Mouse (Mus musculus): ENCODE data around the gene Cap2.

The Cap2 gene

DNA sequence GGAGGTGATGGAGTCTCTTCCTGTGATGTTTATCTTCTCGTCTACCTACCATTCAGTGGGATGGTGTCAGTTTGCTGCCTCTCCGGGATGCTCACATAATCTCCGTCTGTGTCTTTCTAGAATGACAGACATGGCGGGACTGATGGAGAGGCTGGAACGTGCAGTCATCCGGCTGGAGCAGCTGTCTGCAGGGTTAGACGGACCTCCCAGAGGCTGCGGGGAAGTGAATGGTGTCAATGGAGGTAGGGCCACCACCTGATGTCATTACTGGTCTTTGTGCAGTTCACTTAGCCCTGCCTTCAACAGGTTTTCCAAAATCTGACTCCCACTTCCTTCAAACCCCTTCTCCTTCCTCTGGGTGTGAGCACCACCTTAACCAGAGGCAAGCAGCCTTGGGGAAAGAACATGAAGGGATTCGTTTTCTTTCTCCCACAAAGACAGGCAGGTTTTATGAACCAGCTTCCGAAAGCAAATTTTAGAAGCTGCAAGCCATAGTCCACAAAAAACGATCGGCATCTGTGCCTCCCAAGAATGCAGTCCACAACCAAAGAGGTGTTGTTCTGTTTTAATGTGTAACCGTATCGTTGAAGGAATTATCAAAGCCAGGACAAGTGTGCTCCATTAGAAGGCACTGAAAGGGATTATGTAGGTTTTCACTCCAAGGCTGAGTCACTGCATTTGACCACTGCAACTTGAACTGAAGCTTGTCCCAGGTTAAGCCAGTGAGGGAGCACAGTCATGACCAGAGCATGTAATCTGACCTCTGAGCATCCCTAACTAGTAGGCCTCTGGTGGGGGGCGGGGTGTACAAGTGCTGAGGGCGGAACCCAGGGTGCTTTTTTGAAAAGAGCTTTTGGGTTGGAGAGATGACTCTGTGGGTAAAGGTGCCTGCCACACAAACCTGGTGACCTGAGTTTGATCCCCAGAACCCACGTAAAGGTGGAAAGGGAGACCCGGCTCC, 23.9 kb downstream of the Cap2 start:
- peak; percentile 80 for DNase-seq (ENCODE audit: low read depth, low spot score)

DNA sequence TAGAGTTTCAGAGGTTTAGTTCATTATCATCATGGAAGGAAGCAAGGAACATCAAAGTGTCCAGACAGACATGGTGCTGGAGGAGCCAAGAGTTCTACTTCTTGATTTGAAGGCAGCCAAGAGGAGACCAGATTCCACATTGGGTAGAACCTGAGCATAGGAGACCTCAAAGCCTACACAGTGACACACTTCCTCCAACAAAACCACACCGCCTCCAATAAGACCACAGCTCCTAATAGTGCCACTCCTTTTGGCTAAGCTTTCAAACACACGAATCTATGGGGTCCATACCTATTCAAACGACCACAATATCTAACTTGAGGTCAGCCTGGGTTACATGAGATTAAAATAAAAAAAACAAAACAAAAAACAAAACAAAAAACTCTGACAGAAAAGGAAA, 25.0 kb downstream of the Cap2 start:
- DNase-seq (ENCODE audit: low read depth, low spot score), result no peak

DNA sequence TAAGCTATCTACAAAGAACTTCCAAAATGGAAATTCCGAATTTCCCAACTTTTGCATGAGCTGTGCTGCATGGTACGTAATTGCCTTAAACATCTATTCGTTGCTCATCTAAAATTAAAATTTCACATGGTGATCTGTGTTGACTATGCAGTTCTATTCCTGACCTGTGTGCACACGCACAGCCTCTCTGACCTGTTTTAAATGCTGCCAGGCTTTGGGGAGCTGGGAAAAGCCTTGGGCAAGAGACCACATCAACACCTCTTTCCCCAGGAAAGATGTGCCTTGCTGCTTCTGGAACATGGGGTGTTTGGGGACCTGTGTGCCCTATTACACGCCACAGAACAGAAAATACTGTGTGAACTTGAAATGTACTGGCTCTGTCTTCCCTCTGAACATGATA, 25.7 kb downstream of the Cap2 start:
- DNase-seq (ENCODE audit: low read depth, low spot score), result peak; percentile 69

DNA sequence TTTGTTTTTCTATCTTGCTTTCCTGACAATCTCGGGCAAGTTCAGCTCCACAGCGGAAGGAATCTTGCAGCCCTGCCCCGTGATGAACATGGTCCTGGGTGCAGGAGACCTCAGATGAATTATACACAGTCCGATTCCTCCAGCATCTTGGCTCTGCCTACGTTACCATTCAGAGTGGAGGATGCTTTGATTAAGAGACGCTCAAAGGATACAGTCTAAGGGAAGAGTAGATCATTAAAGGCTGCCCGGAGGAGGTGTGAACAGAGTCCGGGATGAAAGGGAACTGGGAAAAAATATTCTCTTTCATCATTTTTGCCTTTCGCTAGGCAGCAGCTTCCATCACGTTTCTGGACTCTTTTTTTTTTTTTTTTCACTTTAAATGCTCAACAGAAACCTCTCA, 27.4 kb downstream of the Cap2 start:
- DNase-seq (ENCODE audit: low read depth, low spot score), result no peak

DNA sequence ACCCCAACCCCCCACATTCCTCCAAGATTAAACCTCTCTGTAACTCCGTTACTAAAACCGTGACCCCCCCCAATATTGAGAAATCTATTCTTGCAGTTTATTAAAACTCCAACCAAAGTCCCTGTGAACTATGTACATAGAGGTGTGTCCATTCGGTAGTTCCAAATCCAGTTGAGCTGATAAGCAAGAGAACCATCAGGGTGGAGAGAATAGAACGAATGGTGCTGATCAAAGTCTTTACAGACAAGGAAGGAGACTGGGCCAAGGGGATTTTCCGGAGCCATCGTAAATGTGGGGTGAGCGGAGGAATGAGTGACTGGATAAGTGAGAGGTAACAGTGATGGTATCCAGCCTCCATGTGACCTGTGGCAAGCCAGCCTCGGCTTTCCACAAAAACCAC, 28.9 kb downstream of the Cap2 start:
- no peak for DNase-seq (ENCODE audit: low read depth, low spot score)

DNA sequence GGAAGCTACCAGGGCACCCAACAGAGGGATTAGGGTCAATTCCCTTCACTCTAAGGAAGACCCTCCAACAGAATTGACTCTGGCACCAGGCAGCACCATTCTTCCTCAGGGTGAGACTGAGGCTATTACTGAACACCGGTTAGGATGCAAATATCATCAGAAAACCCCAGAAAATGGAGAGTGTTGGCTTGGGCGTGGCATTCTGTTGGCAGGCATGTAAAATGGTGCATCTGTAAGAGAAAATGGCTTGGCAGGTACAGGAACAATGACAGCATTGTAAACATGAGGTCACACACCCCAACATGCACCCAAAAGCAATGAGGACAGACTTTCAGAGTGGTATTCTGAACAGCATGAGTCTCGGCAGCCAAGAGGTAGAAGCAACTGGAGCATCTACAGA, 30.0 kb downstream of the Cap2 start:
- no peak for DNase-seq (ENCODE audit: low read depth, low spot score)

DNA sequence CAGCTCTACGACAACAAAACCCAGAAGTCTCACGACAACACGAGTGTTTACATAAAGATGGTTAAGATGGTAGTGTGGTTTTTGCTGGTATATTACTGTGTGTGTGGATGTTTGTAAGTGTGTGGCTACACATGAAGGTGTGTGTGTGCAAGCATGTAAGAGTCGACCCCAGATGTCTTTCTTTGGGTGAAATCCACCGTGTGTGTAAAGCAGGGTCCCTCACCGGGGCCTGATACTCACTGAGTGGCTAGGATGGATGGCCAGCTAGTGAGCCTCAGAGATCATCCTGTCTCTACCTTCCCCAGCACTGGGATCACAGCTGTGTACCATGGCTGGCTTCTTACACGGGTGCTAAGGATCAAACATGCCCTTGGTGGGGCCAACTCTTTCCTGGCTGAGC, 30.6 kb downstream of the Cap2 start:
- DNase-seq (ENCODE audit: low read depth, low spot score), result no peak

DNA sequence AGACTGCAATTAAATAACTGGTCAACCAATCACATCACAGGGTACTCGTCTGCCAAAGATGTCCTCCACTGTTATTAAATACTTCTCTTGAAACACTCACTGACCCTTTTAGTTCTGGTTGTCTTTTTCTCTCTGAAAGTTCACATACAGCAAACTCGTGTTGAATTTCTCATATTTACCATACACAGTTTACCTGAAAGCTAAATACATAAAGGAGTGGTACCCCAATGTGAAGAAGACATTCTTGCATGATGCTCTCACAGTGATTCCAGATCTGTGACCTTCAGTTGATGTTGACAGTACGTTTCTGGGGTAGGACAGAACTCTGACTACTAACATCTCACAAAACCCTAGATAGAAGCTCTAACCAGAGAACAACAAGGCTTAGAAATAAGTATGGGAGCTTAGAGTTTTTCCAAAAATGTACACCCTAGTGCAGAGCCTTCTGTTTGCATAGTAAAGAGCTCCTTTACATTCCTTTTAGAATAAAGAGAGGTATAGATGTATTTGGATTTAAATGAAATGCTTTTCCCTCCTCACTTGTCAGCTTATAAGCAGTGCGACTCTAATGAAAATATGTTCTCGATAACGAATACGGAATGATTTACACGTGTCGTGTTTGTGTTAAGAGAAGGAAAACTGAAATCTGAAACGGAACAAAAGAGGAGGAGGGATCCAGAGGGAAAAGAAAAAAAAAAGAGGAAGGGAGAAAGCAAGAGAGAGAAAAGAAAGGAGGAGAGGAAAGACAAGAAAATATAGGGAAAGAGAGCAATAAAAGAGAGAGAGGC, 31.9 kb downstream of the Cap2 start:
- DNase-seq (ENCODE audit: low read depth, low spot score), result no peak

DNA sequence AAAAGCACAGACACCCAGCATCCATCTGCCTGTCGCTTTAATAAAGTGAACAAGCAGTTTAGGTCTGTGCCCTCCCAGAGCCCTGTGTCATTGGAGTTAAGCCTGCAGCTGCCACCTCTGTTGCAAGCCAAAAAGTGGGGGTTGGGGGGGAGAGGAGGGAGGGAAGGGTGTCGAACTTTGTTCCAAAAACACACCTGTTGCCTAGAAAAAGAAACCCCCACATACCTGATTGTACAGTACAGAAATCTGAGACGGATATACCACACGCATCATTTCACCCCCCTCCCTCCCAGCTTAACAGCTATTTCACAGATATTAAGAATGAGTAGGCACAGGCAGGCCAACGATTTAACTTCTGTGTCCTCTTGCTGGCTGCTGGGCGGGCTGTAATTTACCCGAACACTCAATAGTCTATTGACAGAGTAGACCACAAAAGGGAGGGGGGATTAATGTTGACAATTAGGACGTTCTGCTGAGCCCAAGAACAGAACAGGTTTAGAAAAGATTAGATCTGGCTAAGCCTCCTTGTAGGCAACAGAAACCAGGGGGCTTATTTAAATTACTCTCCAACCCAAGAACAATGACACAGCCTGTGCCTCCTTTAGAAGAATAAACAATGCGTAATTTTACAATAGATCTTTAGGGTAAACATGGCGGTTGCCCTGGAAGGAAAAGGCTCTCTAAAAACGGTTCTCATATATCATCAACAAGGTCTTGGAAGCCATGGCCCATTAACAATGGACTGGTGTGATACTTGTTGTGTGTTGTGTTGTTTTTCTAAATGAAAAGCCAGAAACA, 32.7 kb downstream of the Cap2 start:
- DNase-seq (ENCODE audit: low read depth, low spot score), result peak; percentile 92

DNA sequence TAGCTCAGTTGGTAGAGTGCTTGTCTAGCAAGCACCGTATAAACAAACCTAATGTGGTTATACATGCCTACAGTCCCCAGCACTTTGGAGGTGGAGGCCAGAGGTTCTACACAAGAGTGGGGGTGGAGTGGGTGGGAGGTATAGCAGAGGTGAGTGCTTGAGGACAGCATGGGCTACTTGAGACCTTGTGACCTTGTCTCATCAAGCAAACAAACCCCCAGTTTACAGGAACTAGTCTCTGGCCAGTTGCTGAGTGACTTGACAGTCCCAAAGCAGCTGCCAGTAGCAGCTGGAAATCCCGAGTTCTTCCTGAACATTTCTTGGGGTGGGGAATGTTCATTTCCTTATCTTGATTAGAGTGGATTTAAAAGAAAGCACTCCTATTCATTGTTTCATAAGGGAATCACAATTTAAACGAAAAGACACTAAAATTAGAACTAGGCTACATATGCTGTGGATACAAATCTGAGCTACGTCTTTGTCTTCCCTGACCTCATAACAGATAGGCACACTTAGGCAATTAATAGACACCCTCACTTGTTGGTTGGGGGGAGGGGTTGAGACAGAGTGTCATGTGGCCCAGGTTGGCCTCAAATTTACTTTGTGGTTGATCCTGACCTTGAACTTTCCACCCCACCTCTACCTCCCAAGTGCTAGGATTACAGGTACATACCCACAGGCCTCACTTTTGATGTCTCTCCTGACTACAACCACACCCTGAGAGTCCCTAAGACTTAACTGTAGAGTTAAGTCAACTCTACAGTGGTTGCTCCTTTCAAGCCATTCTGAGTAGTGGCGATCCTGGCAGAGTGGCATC, 33.5 kb downstream of the Cap2 start:
- no peak for DNase-seq (ENCODE audit: low read depth, low spot score)

DNA sequence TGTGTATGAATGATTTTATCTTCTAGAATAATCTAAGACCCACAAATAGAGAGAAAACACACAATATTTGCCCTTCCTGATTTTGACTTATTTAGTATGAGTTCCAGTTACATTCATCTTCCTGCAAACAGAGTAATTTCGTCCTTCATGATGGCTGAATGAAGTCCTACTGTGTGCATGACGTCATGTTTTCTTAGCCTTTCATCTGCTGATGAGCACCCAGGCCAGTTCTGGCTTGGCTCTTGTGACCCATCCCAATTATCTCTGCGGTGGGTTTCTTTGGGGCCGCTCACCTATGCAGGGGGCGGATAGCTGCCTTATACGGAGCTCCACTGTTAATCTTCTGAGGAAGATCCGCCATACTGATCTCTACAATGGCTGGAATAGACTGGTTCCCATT, 37.6 kb downstream of the Cap2 start:
- no peak for DNase-seq (ENCODE audit: low read depth, low spot score)

DNA sequence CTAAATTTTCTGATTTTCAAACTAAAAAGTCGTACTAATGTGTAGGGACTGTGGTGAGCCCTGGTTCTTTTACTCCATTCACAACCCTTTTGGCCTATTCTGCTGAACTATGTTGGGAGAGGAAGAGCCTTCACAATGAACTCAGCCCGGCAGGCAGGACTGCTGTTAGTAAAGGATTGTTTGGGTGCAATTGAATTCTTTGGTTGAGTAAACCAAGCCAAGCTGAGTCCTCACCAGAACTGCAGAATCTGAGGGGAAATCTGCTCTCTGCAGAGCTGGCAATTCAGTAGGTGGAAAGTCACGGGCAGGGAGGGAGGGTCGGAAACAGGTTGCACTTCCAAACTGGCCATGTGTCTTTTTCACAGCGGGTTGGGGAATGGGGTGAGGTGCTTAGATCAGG, 39.3 kb downstream of the Cap2 start:
- DNase-seq (ENCODE audit: low read depth, low spot score), result no peak

DNA sequence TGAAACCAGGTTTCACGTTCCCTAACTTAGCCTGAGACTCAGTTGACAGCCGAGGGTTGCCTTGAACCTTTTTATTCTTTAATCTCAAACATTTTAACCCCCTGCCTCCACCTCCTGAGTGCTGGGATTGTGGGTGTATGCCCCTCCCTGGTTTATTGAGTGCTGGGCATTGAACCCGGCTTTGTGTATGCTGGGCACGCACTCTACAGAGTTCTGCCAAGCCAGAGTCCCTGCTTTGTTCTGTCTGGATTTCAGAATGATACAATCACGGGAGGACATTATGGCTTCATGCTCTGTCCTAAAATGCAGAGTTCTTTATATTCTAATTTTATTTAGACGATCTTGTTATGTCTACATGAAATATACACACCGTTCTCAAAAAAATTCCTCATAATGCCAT, 41.1 kb downstream of the Cap2 start:
- DNase-seq (ENCODE audit: low read depth, low spot score), result no peak

DNA sequence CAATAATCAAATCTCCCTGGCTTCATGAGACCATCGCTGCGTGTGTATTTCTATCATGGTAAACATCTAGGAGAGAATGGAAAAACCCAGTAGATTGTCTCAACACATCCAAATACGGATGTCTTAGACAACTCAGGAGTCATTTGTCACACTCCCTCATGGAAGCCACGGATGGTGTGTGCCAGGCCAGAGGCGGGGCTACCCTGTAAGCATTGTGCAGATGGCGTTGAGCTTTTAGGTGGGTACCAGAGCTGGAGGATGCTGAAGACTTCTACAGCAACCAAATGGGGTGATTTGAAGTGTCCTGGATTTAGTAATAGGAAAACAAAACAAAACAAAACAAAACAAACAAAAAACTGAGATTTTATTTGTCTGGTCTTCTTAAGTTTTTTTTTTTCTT, 43.0 kb downstream of the Cap2 start:
- DNase-seq (ENCODE audit: low read depth, low spot score), result no peak

DNA sequence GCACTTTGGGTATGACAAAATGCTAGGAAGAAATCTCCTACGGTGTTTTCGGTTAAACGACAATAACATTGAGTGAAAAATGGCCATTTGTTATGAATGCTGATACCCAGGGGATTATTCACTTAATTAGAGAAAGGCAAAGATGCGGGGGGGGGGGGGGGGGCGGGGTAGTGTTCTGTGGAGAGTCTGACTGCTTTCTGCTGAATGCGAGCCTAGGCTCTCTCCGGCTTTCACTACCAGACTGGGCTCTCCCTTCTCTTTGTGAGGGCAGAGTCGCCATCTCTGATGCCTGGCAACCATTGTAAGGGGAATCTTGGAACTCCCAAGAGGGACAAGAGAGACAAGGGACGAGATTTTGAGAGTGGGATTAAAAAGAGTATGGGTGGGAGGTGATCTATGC, 43.4 kb downstream of the Cap2 start:
- DNase-seq (ENCODE audit: low read depth, low spot score), result no peak

DNA sequence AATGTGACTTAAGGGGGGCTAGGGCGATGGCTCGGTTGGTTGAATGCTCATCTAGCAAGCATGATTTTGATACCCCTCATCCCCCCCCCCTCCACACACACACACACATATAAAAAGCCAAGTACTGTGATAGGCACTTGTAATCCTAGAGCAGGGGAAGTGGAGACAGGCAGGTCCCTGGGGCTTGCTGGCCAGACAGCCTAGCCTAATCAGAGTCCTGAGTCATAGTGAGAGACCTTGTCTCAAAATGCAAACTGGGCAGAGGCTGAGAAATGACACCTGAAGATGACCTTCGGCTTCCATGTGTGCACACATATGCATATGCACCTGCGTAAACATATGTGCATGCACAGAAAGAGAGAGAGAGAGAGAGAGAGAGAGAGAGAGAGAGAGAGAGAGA, 45.2 kb downstream of the Cap2 start:
- peak; percentile 46 for DNase-seq (ENCODE audit: low read depth, low spot score)

DNA sequence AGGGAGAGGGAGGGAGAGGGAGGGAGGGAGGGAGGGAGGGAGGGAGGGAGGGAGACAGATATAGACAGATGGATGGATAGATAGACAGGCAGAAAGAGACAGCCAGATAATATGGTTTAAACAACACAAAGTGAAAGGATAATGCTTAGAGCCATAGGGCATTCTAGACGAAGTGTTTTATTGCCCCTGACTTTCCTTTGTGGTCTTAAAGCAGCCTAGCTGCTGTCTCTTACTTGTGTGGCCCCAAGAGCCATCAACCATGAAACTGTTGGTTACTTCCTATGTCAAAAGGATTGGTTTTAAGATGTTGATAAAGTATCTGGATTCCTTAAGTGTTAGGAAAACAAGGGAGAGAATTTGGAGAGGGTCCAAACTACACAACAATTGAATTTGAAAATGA, 45.6 kb downstream of the Cap2 start:
- no peak for DNase-seq (ENCODE audit: low read depth, low spot score)

DNA sequence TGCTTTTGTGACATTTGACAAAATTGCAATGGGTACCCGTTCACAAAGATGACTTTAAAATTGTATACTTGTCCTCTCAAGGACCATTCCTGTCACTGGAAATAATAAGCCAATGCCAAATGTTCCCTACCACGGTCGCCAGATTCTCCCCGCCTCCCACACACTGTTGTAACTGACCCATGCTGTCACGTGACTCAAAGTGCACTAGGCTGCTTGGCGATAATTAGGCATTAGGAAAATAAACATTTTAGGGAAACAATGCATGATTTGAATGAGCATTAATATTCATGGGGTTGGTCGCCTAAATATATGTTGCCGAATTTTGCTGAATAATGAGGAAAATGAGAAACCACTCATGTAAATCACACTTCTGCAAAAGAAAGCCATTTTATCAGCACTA, 46.5 kb downstream of the Cap2 start:
- no peak for DNase-seq (ENCODE audit: low read depth, low spot score)

DNA sequence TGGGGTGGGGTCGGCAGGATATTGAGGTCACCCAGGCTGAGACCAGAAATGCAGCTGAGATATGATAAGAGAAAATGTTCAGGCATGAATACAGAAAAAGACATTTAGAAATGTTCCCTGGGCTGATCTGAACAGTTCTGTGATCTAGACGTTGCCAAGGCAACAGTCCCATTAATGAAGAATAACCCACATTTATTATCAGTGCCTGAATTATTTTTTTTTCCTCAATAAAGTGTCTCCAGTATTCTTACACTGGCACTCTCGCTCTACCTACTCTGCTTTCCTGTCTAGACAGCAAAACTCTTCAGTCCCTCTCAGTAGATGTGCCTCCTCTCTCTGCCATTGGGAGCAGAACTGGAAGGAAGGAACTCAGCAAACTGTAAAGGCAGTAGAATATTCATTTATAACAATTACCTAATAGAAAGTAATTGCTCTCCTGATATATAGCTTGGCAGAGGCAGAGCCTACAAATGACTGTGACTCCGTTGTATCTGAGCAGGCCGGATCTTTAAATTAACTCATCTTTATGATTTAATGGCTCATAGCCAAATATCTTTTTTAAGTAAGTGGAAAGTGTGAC, 47.0 kb downstream of the Cap2 start:
- no peak for DNase-seq (ENCODE audit: low read depth, low spot score)

DNA sequence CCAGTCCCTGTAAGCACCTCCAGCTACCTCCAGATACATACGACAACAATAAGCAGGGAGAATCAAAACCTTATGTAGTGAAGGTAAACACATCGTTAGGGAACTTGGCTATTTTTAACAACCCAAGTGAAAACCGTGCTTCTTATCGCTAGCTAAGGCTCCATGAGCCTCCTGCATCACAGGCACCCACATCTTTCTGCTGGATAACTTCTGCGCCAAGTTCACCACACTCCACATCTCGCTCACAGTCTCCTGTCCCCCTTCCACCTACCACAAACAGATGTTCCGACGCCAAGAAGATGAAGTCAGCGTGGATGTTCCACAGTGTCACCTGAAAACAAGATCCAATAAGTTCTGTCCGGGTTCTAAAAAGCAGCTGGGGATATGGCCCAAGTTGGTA, 49.0 kb downstream of the Cap2 start:
- no peak for DNase-seq (ENCODE audit: low read depth, low spot score)

DNA sequence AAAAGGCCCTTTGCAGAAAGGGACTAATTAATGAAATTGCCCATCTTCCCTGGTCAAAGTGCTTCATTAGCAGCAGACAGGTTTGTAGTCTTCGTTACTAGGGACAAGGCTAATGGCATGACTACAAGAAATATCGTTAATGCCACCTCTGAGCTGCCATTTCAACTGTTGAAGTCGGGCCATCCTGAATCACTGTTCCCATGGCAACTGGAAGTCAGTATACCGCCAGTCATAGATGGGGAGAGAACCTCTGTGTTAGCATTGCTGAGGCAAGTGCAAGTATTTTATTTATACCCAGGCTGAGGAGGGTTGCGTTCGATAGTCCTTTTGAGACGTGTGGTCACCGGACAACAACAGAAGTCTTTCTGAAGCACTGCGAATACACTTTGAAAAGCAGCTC, 53.1 kb downstream of the Cap2 start:
- DNase-seq (ENCODE audit: low read depth, low spot score), result no peak
